Mouse (Mus musculus): ENCODE results near the gene Gfap. TPM values are rescaled to one million over a fixed set of nuclear protein-coding genes. Genes with fewer than 3 reads are reported as not detected.

Gfap gene
- total RNA-seq, 2 experiments from 2014 or later: not detected

DNA sequence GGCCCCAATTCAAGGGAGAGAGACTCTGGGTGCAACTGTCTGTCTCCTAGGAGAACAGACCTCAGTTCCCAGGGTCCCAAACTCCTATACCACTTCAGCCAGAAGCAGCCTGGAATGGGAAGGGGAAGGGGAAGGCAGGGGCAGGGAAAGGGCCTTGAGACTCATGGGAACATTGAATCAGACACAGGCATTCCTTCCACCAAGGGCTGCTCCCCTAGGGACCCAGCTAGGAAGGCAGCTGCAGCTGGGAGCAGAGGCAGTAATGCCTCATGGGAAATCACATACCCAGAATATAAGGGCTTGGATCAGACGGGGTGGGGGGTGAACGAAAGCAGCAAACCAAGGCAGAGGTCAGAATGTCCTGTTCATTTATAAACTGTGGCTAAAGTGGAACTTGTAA is 62.6 kb downstream of the Gfap start:
- DNase-seq (ENCODE audit: low spot score): no peak

DNA sequence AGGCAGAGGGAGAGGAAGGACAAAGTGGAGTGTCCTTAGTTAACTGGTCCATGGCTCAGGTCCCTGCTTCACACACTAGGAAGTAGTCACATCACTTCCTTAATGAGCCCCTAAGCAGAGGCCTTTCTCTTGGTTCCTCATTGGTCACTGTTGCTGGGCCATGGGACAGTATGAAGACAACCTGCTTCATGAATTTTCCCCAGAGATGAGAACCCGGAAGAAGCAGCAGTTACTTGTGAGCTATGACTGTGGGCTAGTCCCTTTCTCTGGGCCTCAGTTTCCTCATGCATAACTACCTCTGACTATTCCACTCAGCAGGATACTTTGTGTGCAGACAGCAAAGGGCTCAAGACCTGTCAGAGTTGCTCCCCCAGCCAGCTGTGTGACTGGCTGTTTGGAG is 63.3 kb downstream of the Gfap start:
- no peak for DNase-seq (ENCODE audit: low spot score)

Other genes with a start within 250 kb of the Gfap start
- gene Meioc, start 237.2 kb downstream of the Gfap start, total RNA-seq (2021): not detected
- gene Ccdc43, start 203.1 kb downstream of the Gfap start, total RNA-seq (2021): 10 to 100 TPM; 74.4 to 79.7 TPM
- gene Adam11, start 139.5 kb downstream of the Gfap start, total RNA-seq (2021): under 1 TPM; 0.31 to 0.41 TPM
- 1 to 10 TPM; 3.7 to 4.6 TPM for gene Gjc1, start 81.2 kb downstream of the Gfap start, total RNA-seq (2021)
- gene Higd1b, start 65.1 kb downstream of the Gfap start, total RNA-seq (2021): 1 to 10 TPM; 2.4 to 3.1 TPM
- gene Eftud2, start 19.9 kb downstream of the Gfap start, total RNA-seq (2021): 10 to 100 TPM; 24.5 to 24.7 TPM
- not detected for gene Ccdc103, start 19.7 kb downstream of the Gfap start, total RNA-seq (2021)
- gene Fam187a, start 15.7 kb downstream of the Gfap start, total RNA-seq (2021): not detected
- gene Kif18b, start 24.2 kb upstream of the Gfap start, total RNA-seq (2021): not detected
- gene C1ql1, start 45.8 kb upstream of the Gfap start, total RNA-seq (2021): not detected
- gene Nmt1, start 127.3 kb upstream of the Gfap start, total RNA-seq (2021): 10 to 100 TPM; 48.5 to 48.7 TPM
- 10 to 100 TPM; 15.2 to 20.3 TPM for gene Dcakd, start 127.4 kb upstream of the Gfap start, total RNA-seq (2021)
- gene Plcd3, start 200.7 kb upstream of the Gfap start, total RNA-seq (2021): 1 to 10 TPM; 6.9 to 9.4 TPM
- gene Acbd4, start 200.8 kb upstream of the Gfap start, total RNA-seq (2021): 10 to 100 TPM; 36.1 to 38.9 TPM
- gene Hexim1, start 215.3 kb upstream of the Gfap start, total RNA-seq (2021): 10 to 100 TPM; 23.3 to 23.6 TPM
- gene Hexim2, start 231.5 kb upstream of the Gfap start, total RNA-seq (2021): 1 to 10 TPM; 3.3 to 4.4 TPM

Data from gastrocnemius, adult 18-20 months (tissue).